Mouse (Mus musculus): ENCODE results near the gene Slc43a1.

Slc43a1 gene

GRCm38 (mm10) chr2:84831666-84832391 lies 6.8 kb upstream of the Slc43a1 start:
- DNase-seq = peak; percentile 91

GRCm38 (mm10) chr2:84837107-84837506 lies 1.5 kb upstream of the Slc43a1 start:
- DNase-seq = no peak

- DNase-seq = no peak
These were observed 645 bp upstream of the Slc43a1 start for GRCm38 (mm10) chr2:84837817-84838592.

- DNase-seq = peak; percentile 28
These were observed 637 bp downstream of the Slc43a1 start for GRCm38 (mm10) chr2:84838993-84839980.

- peak; percentile 81 for DNase-seq
These were observed 1.5 kb downstream of the Slc43a1 start for GRCm38 (mm10) chr2:84840016-84840747.

- no peak for DNase-seq
These were observed 2.3 kb downstream of the Slc43a1 start for GRCm38 (mm10) chr2:84840748-84841563.

GRCm38 (mm10) chr2:84841905-84842304 lies 3.3 kb downstream of the Slc43a1 start:
- DNase-seq = no peak

GRCm38 (mm10) chr2:84843654-84844053 lies 5.0 kb downstream of the Slc43a1 start:
- DNase-seq = no peak

- DNase-seq = no peak
These were observed 6.6 kb downstream of the Slc43a1 start for GRCm38 (mm10) chr2:84845226-84845625.

GRCm38 (mm10) chr2:84850407-84851129 lies 11.9 kb downstream of the Slc43a1 start:
- no peak for DNase-seq

- peak; percentile 82 for DNase-seq
These were observed 12.7 kb downstream of the Slc43a1 start for GRCm38 (mm10) chr2:84851130-84852040.

- DNase-seq = peak; percentile 66
These were observed 17.1 kb downstream of the Slc43a1 start for GRCm38 (mm10) chr2:84855732-84856131.

GRCm38 (mm10) chr2:84858551-84858950 lies 19.9 kb downstream of the Slc43a1 start:
- no peak for DNase-seq

GRCm38 (mm10) chr2:84859991-84860780 lies 21.5 kb downstream of the Slc43a1 start:
- DNase-seq = no peak

GRCm38 (mm10) chr2:84861430-84861829 lies 22.8 kb downstream of the Slc43a1 start:
- DNase-seq = no peak

GRCm38 (mm10) chr2:84862231-84862630 lies 23.6 kb downstream of the Slc43a1 start:
- no peak for DNase-seq

GRCm38 (mm10) chr2:84865616-84866571 lies 27.2 kb downstream of the Slc43a1 start:
- DNase-seq = peak; percentile 53

All from kidney, postnatal 14 days (tissue).